Mouse (Mus musculus) midbrain, postnatal 0 days (tissue): ENCODE data around the gene Kctd2. TPM values are rescaled to one million over a fixed set of nuclear protein-coding genes. Genes with fewer than 3 reads are reported as not detected.
"Not testable (repeated sequence)": the region's sequence is repeated elsewhere in the genome, so short reads cannot be mapped to it uniquely, and the experiment has no call there.

Experiments
- ATAC-seq: fragments of 200-750 bp; cut with Nextera tagmentation; 2 replicates; pipeline ENCODE4 v1.8.0; 2017; ENCODE audit warnings: moderate number of reproducible peaks, mild to moderate bottlenecking, moderate TSS enrichment, moderate library complexity; ENCODE audit not compliant: low FRiP score
- DNase-seq: peaks from one replicate; pipeline ENCODE4 v3.0.0-alpha.2; 2015; ENCODE audit warnings: low spot score
- H3K27ac ChIP-seq: fragments of 300-500 bp; sonication (generic); 2 replicates; pipeline ENCODE4 v1.5.1; 2014; ENCODE audit warnings: low read depth, mild to moderate bottlenecking, low read length, mixed read lengths
- H3K27me3 ChIP-seq: fragments of 300-500 bp; sonication (generic); 2 replicates; pipeline ENCODE4 v1.6.1; 2014; ENCODE audit warnings: low read length, control low read depth, mixed read lengths; ENCODE audit not compliant: insufficient read depth
- H3K36me3 ChIP-seq: fragments of 300-500 bp; sonication (generic); 2 replicates; pipeline ENCODE4 v1.6.1; 2014; ENCODE audit warnings: low read length, control low read depth, mixed read lengths; ENCODE audit not compliant: insufficient read depth
- H3K4me1 ChIP-seq: fragments of 300-500 bp; sonication (generic); 2 replicates; pipeline ENCODE4 v1.6.1; 2014; ENCODE audit warnings: mild to moderate bottlenecking, control low read depth, antibody characterized with exemption, low read length, mixed read lengths; ENCODE audit not compliant: insufficient read depth
- H3K4me2 ChIP-seq: fragments of 300-500 bp; sonication (generic); 2 replicates; pipeline ENCODE4 v1.6.1; 2014; ENCODE audit warnings: low read depth, mild to moderate bottlenecking, low read length, mixed read lengths; ENCODE audit not compliant: poor library complexity, severe bottlenecking
- H3K4me3 ChIP-seq: fragments of 300-500 bp; sonication (generic); 2 replicates; pipeline ENCODE4 v1.5.1; 2014; ENCODE audit warnings: low read depth, mild to moderate bottlenecking, low read length, moderate library complexity
- H3K9ac ChIP-seq: fragments of 300-500 bp; sonication (generic); replicated peaks from 2 replicates; pipeline ENCODE4 v1.6.1; 2014; ENCODE audit warnings: mild to moderate bottlenecking, low read length, moderate library complexity, mixed read lengths; ENCODE audit not compliant: poor library complexity, severe bottlenecking
- H3K9me3 ChIP-seq: fragments of 300-500 bp; sonication (generic); 2 replicates; pipeline ENCODE4 v1.6.1; 2016; ENCODE audit warnings: low read length, control low read depth
- CTCF ChIP-seq: IDR thresholded peaks from 2 replicates; pipeline ENCODE4 v1.5.1; 2016; ENCODE audit warnings: antibody characterized with exemption, mild to moderate bottlenecking
- whole genome bisulfite sequencing: fragments of 180-500 bp; shearing (Covaris S2); extraction: QIAGEN DNeasy Blood & Tissue Kit; methylation state at CpG from one replicate; pipeline ENCODE4 v1.1.7; 2014; 5-methylcytosine and 5-hydroxymethylcytosine counted together
- polyA plus RNA-seq: library from polyadenylated mRNA; unstranded; fragments of >200 nt; fragmentation: Nextera tagmentation; extraction: Ambion mirVana; gene quantifications from 2 replicates; pipeline ENCODE4 v1.2.1, GENCODE M21; 2015
- total RNA-seq: library from RNA; depleted of rRNA; stranded (reverse); fragments of >200 nt; gene quantifications from 2 replicates; pipeline ENCODE4 v1.2.3, GENCODE M21; 2014

Kctd2 gene
- total and polyA plus RNA-seq, 2 experiments from 2014 or later, result 22.1 to 29.4 TPM

DNA sequence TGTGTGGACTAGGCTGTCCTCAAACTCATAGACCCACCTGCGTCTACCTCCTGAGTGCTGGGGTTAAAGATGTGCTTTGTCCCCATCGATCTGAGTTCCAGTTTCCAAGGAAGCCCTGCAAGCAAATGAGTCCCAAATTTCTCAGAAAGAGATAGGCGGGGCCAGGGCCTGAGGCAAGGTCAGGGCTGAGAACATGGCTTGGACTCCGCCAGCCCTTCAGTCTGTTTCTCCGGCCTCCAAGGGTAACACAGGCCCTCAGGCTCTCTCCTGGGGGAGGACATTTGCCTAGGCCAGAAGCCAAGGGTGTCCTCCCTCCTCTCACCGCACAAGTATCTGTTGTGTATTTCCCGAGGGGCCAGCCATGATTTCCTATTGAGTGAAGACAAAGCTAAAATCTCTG lies 52.3 kb downstream of the Kctd2 start:
- 84% methylated on average over 7 of the region's 7 CpGs for WGBS
- DNase-seq, result no peak
- TF ChIP-seq CTCF, result no peak
- H3K27ac ChIP-seq, result no peak overlapping the region
- H3K36me3 ChIP-seq, result no peaks in the 10 kb centered on the region
- ATAC-seq, result no peak
- no peak overlapping the region for H3K4me3 ChIP-seq
- no peak overlapping the region for H3K4me2 ChIP-seq
- H3K4me1 ChIP-seq, result peaks cover 5% of the 10 kb centered on the region; the same call in 1 of the 2 replicates
- no peaks in the 10 kb centered on the region for H3K9me3 ChIP-seq
- no peak overlapping the region for H3K9ac ChIP-seq
- H3K27me3 ChIP-seq, result no peaks in the 10 kb centered on the region

DNA sequence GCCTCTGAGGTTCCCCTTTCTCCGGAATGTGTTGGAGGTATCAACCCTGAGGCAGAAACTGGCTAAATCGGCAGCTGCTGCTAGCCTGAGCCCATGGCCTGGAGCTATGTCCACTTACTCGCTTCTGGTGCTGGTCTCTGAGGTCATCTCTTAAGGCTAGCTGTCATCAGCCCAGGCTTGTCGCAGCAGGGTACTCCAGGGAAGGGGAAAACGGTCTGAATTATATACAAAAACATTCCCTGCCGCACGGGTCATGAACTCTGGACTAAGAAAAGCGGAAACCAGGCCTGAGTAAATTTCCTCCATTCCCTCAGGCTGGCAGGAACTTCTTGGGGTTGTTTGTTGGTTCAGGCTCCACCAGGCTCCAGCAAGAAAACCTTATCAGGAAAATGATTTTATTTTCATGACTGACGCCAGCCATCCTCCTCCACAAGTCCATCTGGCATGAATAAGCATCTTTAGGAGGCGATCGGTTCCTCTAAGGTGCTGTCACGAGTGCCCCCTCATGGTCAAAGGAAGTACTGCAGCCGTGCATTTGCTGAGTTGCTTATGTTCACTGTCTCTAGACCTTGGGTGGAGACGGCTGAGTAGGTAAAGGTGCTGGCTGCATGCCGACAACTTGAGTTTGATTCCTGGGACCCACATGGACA lies 53.8 kb downstream of the Kctd2 start:
- no peak for ATAC-seq
- peaks cover 5% of the 10 kb centered on the region; the same call in 1 of the 2 replicates for H3K4me1 ChIP-seq
- no peak overlapping the region for H3K4me3 ChIP-seq
- H3K4me2 ChIP-seq, result no peak overlapping the region
- H3K36me3 ChIP-seq, result no peaks in the 10 kb centered on the region
- no peaks in the 10 kb centered on the region for H3K9me3 ChIP-seq
- DNase-seq, result peak; percentile 95
- H3K27me3 ChIP-seq, result no peaks in the 10 kb centered on the region
- 24% methylated on average over 15 of the region's 15 CpGs for WGBS
- peak; percentile 99 for TF ChIP-seq CTCF
- H3K9ac ChIP-seq, result no peak overlapping the region
- H3K27ac ChIP-seq, result peak overlapping the region; percentile 26; the same call in 1 of the 2 replicates

DNA sequence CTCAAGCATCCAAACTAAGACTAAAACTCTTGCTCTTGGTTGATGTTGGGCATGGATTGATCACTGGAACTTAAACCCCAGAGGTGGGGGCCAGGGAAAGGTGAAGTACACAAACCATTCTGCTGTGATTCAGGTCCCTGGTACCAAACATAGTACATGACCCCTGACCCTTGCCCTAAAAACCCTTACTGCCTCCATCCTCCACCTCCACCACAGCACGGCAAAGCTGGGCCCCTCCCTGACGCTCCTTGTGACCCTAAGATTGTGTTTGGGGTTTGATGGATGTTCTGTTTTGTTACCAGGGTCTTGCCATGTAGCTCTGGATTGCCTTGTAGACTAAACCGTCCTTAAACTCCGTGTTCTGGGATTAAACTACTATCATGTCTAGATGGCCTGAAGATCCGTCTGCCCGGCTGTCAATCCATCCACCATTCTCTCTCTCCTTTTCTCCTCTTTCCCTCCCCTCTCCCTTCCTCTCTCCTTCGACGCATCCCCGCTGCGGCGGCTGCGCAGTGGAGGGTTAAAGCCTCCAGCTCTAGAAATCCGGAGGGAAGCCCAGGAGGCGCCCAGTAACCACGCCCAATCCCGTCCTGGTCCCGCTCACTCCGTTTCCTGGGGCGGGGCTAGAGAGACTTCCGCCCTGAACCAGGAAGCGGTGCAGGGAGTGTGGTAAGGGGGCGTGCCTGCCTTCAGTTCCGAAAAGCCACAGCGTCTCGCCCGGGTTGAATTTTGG lies 55.3 kb downstream of the Kctd2 start, which contains the start of gene Armc7:
Gene Armc7 (plus strand): TSS at position 643 of the 733 bp plus-strand sequence.
- ATAC-seq (peak; percentile 94), DNase-seq (peak; percentile 97)
- H3K27me3 ChIP-seq, result no peaks in the 10 kb centered on the region
- no peaks in the 10 kb centered on the region for H3K9me3 ChIP-seq
- H3K9ac ChIP-seq, result peak within 1 kb of the TSS; percentile 86
- peaks cover 5% of the 10 kb centered on the region; the same call in 1 of the 2 replicates for H3K4me1 ChIP-seq
- H3K4me3 ChIP-seq, result peak within 1 kb of the TSS; percentile 83
- peak within 1 kb of the TSS; percentile 87 for H3K4me2 ChIP-seq
- under 1% methylated on average over 26 of the region's 26 CpGs for WGBS
- peak; percentile 20; the same call in 1 of the 2 replicates for TF ChIP-seq CTCF
- H3K27ac ChIP-seq, result peak within 1 kb of the TSS; percentile 84
- no peaks in the 10 kb centered on the region for H3K36me3 ChIP-seq

DNA sequence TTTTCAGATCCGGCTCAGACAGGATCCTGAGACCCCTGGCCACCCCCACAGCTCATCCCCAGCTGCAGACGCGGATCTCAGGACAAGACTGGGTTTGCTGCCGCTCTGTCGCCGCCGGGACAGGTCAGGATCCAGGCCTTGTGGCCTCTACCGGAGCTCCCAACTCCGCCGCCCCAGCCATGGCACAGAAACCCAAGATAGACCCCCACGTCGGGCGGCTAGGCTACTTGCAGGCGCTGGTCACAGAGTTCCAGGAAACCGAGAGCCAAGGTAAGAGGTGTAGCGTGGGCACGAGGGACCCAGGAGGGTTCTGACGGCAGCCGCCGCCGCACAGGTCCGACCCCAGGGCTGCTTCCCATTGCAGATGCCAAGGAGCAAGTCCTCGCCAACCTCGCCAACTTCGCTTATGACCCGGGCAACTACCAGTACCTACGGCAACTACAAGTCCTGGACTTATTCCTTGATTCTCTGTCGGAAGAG lies 55.9 kb downstream of the Kctd2 start:
- Histone ChIP-seq H3K27me3 (no peaks in the 10 kb centered on the region), H3K9ac (peak overlapping the region; percentile 86), H3K27ac (peak overlapping the region; percentile 84), H3K9me3 (no peaks in the 10 kb centered on the region), H3K36me3 (no peaks in the 10 kb centered on the region), H3K4me1 (peaks cover 5% of the 10 kb centered on the region; the same call in 1 of the 2 replicates), H3K4me3 (peak overlapping the region; percentile 83), H3K4me2 (peak overlapping the region; percentile 87)
- DNase-seq, result no peak
- ATAC-seq, result peak; percentile 14
- 2% methylated on average over 28 of the region's 28 CpGs for WGBS
- TF ChIP-seq CTCF, result no peak

DNA sequence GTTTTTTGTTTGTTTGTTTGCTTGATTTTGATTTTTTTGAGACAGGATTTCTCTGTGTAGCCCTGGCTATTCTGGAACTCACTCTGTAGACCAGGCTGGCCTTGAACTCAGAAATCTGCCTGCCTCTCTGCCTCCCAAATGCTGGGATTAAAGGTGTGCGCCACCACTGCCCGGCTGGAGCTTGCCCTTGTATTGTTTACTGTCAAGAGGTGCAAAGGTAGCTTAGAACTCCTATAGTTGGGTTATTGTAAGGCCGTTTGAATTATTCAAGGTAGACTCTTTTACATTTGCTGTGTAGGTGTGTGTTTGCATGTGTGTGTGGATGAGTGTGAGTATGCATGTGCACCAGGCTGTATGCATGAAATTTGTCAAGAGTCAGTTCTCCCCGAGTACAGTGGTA lies 56.7 kb downstream of the Kctd2 start:
- H3K9ac ChIP-seq, DNase-seq, H3K4me1 ChIP-seq, ATAC-seq, H3K27me3 ChIP-seq, H3K27ac ChIP-seq, H3K9me3 ChIP-seq, H3K36me3 ChIP-seq: not testable (repeated sequence)
- 80% methylated on average over 4 of the region's 4 CpGs for whole genome bisulfite sequencing
- Histone ChIP-seq H3K4me2 (peak overlapping the region; percentile 87), H3K4me3 (peak overlapping the region; percentile 83; the same call in 1 of the 2 replicates)

DNA sequence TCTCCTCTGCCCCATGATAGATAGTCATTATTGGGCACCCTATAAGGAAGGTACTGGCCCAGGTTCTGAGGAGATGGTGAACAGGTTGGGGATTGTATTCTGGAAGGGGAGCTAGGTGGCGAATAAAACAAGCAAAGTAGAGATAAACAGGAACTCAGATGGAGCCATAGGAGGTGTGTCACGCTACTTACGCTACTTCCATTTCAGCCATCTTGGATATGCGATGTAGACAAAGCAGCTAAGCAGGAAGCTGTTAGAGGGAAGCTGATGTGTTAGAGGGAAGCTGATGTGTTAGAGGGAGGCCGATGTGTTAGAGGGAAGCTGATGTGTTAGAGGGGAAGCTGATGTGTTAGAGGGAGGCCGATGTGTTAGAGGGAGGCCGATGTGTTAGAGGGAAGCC lies 57.5 kb downstream of the Kctd2 start:
- H3K4me2 ChIP-seq, result 0 out of 2 replicates have a peak overlapping the region, but pooled peaks have one; percentile 87
- not testable (repeated sequence) for H3K27ac ChIP-seq
- WGBS, result 86% methylated on average over 7 of the region's 7 CpGs

More for the DNA sequence above, 57.5 kb downstream of the Kctd2 start:
- H3K36me3 ChIP-seq, H3K4me3 ChIP-seq, DNase-seq, ATAC-seq, H3K9me3 ChIP-seq, H3K4me1 ChIP-seq, H3K27me3 ChIP-seq: not testable (repeated sequence)
- peak overlapping the region; percentile 19; the same call in 1 of the 2 replicates for H3K9ac ChIP-seq
